Comparison of ENCODE assay signal across 26 mouse cellular contexts in the genomic region with DNA sequence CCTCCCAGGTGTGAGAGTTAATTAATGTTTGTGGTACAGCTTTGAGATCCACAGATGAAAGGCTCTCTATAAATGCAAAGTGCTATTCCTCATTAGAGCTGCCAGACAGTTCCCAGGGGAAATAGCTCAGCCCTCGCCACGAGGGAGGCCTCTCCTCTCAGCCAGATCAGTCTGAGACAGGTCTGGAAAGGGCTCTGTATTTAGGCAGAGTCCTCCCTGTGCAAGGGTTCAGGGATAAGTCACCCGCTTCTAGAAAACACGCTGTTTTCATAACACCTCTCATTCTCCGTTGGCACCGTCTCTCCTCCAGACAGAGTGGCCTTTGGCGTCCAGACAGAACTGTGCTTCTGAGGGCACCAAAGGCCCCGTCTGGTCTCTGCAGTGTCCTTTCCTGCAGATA.
DNase-seq lines count a peak whose midpoint lies in the region; ATAC-seq and TF ChIP-seq lines count a peak whose summit lies in the region.
"Had no signal": no experiment of that assay in that cellular context is flagged by ENCODE, and none has a peak within 500 bp of the region (broad histone marks: within the 10 kb centered on the region; RNA-seq: fewer than 3 reads in every experiment).

No protein-coding gene starts in this region.

- no peaks in the 10 kb centered on the region for H3K79me2 ChIP-seq in liver, adult 2 months (ENCODE audit: control insufficient read depth, insufficient read depth, low read length)
- H3K79me2 ChIP-seq in C2C12 (ENCODE audit: control insufficient read depth, insufficient read depth), result peaks cover 68% of the 10 kb centered on the region
- peaks cover 96% of the 10 kb centered on the region for H3K79me2 ChIP-seq in macrophage (ENCODE audit: inconsistent target)

- no peak overlapping the region for H3K27ac ChIP-seq in liver, adult 2 months (replicated peaks; ENCODE audit: insufficient read depth, low read depth, low read length)
- peak overlapping the region; percentile 55; the same call in 1 of the 2 replicates for H3K27ac ChIP-seq in bone marrow macrophage, adult 2 months (ENCODE audit: insufficient read depth, low read depth, low read length)
- peak overlapping the region; percentile 91 for H3K27ac ChIP-seq in macrophage
- no peak overlapping the region for H3K27ac ChIP-seq in kidney, embryonic 16.5 days (ENCODE audit: low read length)
- H3K27ac ChIP-seq: forebrain, embryonic 10.5 days; forebrain, embryonic 15.5 days; liver, embryonic 12.5 days; midbrain, embryonic 12.5 days; neural tube, embryonic 12.5 days had no signal

- 67% methylated on average over 8 of the region's 8 CpGs for whole genome bisulfite sequencing in liver, adult 2 months
- 70% methylated on average over 8 of the region's 8 CpGs for WGBS in macrophage (ENCODE audit: missing documents)
- WGBS in kidney, embryonic 16.5 days, result 57% methylated on average over 8 of the region's 8 CpGs

- peaks cover 9% of the 10 kb centered on the region for H3K9me3 ChIP-seq in kidney, embryonic 16.5 days (ENCODE audit: low read length)
- H3K9me3 ChIP-seq: megakaryocyte, embryonic 14.5 days had no signal

- peaks cover 34% of the 10 kb centered on the region for H3K79me3 ChIP-seq in C2C12 (ENCODE audit: low read depth)

- no peak overlapping the region for H3K4me3 ChIP-seq in liver, adult 2 months (ENCODE audit: insufficient read depth, low read depth, low read length)
- no peak overlapping the region for H3K4me3 ChIP-seq in C2C12 (ENCODE audit: insufficient read depth, poor library complexity, severe bottlenecking)
- no peak overlapping the region for H3K4me3 ChIP-seq in bone marrow macrophage, adult 2 months (ENCODE audit: insufficient read depth, low read length)
- no peak overlapping the region for H3K4me3 ChIP-seq in macrophage (ENCODE audit: inconsistent target)
- H3K4me3 ChIP-seq in kidney, embryonic 16.5 days (ENCODE audit: low read length), result no peak overlapping the region
- H3K4me3 ChIP-seq: forebrain, embryonic 10.5 days; forebrain, embryonic 15.5 days; liver, embryonic 12.5 days; midbrain, embryonic 12.5 days; neural tube, embryonic 12.5 days had no signal

- no peaks in the 10 kb centered on the region for H3K36me3 ChIP-seq in liver, adult 2 months (ENCODE audit: control insufficient read depth, insufficient read depth, low read length)
- H3K36me3 ChIP-seq in C2C12 (ENCODE audit: control insufficient read depth, insufficient read depth) (peaks cover 53% of the 10 kb centered on the region), macrophage (ENCODE audit: inconsistent target) (peaks cover 42% of the 10 kb centered on the region; the same call in 1 of the 2 replicates)
- H3K36me3 ChIP-seq in kidney, embryonic 16.5 days (ENCODE audit: insufficient read depth, low read length), result no peaks in the 10 kb centered on the region
- H3K36me3 ChIP-seq: forebrain, embryonic 10.5 days; forebrain, embryonic 15.5 days; midbrain, embryonic 12.5 days; neural tube, embryonic 12.5 days had no signal

- TF ChIP-seq CTCF in liver, adult 2 months (IDR thresholded peaks at IDR 0.05; ENCODE audit: low read depth, low read length), result no peak
- no peak for TF ChIP-seq CTCF in C2C12 (IDR thresholded peaks at IDR 0.05; ENCODE audit: control insufficient read depth, insufficient read depth, insufficient read length)
- TF ChIP-seq CTCF in bone marrow macrophage, adult 2 months (IDR thresholded peaks at IDR 0.05; ENCODE audit: low read depth, low read length), result no peak

- peak; percentile 9 for DNase-seq in liver, adult 2 months (ENCODE audit: extremely low read depth, low read depth, low spot score)
- DNase-seq in liver, result no peak
- DNase-seq in left cerebral cortex, adult 8-10 months (ENCODE audit: low spot score in 2 of 2), result no peak
- DNase-seq in layer of hippocampus, postnatal 36 days, result no peak
- DNase-seq: adrenal gland, postnatal 25 days; B cell, adult 2 months; cerebellum, adult 2 months; cerebellum, postnatal 14 days; kidney, adult 2 months; kidney, postnatal 14 days; liver, postnatal 0 days; lung, postnatal 36 days; right cerebral cortex, adult 18-20 months; spleen, adult 18-20 months; thymus, postnatal 25 days had no signal

- no peak overlapping the region for H3K9ac ChIP-seq in liver, adult 2 months (ENCODE audit: low read depth, low read length)
- no peak overlapping the region for H3K9ac ChIP-seq in kidney, embryonic 16.5 days (replicated peaks; ENCODE audit: low read length)
- H3K9ac ChIP-seq: forebrain, embryonic 15.5 days; liver, embryonic 12.5 days; liver, postnatal 0 days; midbrain, embryonic 12.5 days; neural tube, embryonic 12.5 days had no signal

- H3K4me1 ChIP-seq in liver, adult 2 months (ENCODE audit: control insufficient read depth, insufficient read depth, low read length), result peaks cover 3% of the 10 kb centered on the region; the same call in 1 of the 2 replicates
- peaks cover 28% of the 10 kb centered on the region for H3K4me1 ChIP-seq in bone marrow macrophage, adult 2 months (ENCODE audit: control insufficient read depth, insufficient read depth, low read length)
- H3K4me1 ChIP-seq in kidney, embryonic 16.5 days (ENCODE audit: insufficient read depth, low read length), result no peaks in the 10 kb centered on the region
- H3K4me1 ChIP-seq: liver, embryonic 12.5 days; midbrain, embryonic 12.5 days; neural tube, embryonic 12.5 days had no signal

- H3K4me2 ChIP-seq in kidney, embryonic 16.5 days (replicated peaks; ENCODE audit: low read depth, low read length), result no peak overlapping the region
- H3K4me2 ChIP-seq: forebrain, embryonic 15.5 days; liver, embryonic 12.5 days; midbrain, embryonic 12.5 days; neural tube, embryonic 12.5 days had no signal

- no peaks in the 10 kb centered on the region for H3K27me3 ChIP-seq in liver, adult 2 months (ENCODE audit: control insufficient read depth, insufficient read depth, low read length)
- no peaks in the 10 kb centered on the region for H3K27me3 ChIP-seq in C2C12 (ENCODE audit: control insufficient read depth, insufficient read depth, insufficient read length)
- H3K27me3 ChIP-seq in kidney, embryonic 16.5 days (ENCODE audit: insufficient read depth, low read length), result peaks cover 3% of the 10 kb centered on the region; the same call in 1 of the 2 replicates
- H3K27me3 ChIP-seq: forebrain, embryonic 15.5 days; liver, embryonic 12.5 days; megakaryocyte, embryonic 14.5 days; neural tube, embryonic 12.5 days had no signal

- ATAC-seq in kidney, embryonic 16.5 days (ENCODE audit: low FRiP score, low TSS enrichment), result no peak
- ATAC-seq: forebrain, embryonic 15.5 days; hindbrain, embryonic 16.5 days; liver, embryonic 12.5 days had no signal

- TF ChIP-seq POLR2A in liver, adult 2 months (IDR thresholded peaks at IDR 0.05; ENCODE audit: extremely low read depth, insufficient read depth, low read length), result no peak
- TF ChIP-seq POLR2A in bone marrow macrophage, adult 2 months (IDR thresholded peaks at IDR 0.05; ENCODE audit: borderline replicate concordance, low read depth, low read length), result no peak

- H3ac ChIP-seq in C2C12 (ENCODE audit: control insufficient read depth, insufficient read length, low read depth), result peak overlapping the region; percentile 26

TF ChIP-seq in C2C12, 6 proteins besides CTCF, POLR2A, EP300 and RAD21:
- TF ChIP-seq MAX (IDR thresholded peaks at IDR 0.05), result peak; percentile 57
- no peak for TF ChIP-seq FOSL1 (IDR thresholded peaks at IDR 0.05; ENCODE audit: insufficient read depth, low read length, poor library complexity, severe bottlenecking)

Comparison
In these comparisons a context has a peak if more than half of its experiments do, and no peak if none do; other contexts are left out.
1. H3K27ac ChIP-seq: peak in bone marrow macrophage, adult 2 months (single experiment) and macrophage (single experiment); none in liver, adult 2 months (single experiment) and kidney, embryonic 16.5 days (single experiment).